ENCODE assay signal across 13 mouse cellular contexts in the genomic region with DNA sequence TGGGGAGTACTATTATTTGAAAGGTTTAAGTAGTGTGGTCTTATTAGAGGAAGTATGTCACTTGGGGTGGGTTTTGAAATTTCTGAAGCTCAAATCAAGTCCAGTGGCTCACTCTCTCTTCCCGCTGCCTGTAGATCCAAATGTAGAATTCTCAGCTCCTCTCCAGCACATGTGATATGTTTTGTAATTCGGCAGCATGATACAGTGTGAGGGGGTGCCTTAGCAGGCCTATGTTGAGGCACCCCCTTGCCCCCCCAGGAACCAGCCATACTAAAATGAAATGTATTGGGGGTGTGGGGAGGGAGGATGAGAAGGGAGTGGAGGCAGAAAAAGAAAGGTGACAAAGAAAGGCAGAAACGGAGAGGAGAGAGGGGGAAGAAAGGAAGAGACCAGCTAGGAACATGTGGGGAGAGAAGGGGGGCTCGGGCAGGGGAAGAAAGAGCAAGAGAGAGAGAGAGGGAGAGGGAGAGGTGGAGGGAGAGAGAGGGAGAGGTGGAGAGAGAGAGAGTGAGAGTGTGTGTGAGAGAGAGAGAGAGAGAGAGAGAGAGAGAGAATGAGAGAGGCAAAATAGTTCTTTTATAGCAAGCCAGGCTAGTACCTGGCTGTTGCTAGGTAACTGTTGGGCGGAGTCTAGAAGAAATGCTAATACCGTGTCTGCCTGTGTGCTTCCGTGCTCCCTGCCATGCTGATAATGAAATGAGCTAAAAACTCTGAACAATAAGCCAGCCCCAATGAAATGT.
DNase-seq lines count a peak whose midpoint lies in the region; ATAC-seq lines count a peak whose summit lies in the region.
"Had no signal": no experiment of that assay in that cellular context is flagged by ENCODE, and none has a peak within 500 bp of the region (broad histone marks: within the 10 kb centered on the region; RNA-seq: fewer than 3 reads in every experiment).

No protein-coding gene starts in this region.

- H3K27ac ChIP-seq in kidney, embryonic 16.5 days (ENCODE audit: low read length) = no peak overlapping the region
- no peak overlapping the region for H3K27ac ChIP-seq in embryonic facial prominence, embryonic 11.5 days (replicated peaks; ENCODE audit: low read depth, low read length)
- peak overlapping the region; percentile 61 for H3K27ac ChIP-seq in hindbrain, embryonic 13.5 days
- H3K27ac ChIP-seq in midbrain, embryonic 16.5 days (ENCODE audit: low read length) = peak overlapping the region; percentile 93
- H3K27ac ChIP-seq: embryonic facial prominence, embryonic 15.5 days had no signal

- H3K4me2 ChIP-seq in kidney, embryonic 16.5 days (replicated peaks; ENCODE audit: low read depth, low read length) = no peak overlapping the region
- H3K4me2 ChIP-seq in embryonic facial prominence, embryonic 11.5 days (ENCODE audit: low read depth, low read length) = no peak overlapping the region
- H3K4me2 ChIP-seq in hindbrain, embryonic 13.5 days = 0 out of 2 replicates have a peak overlapping the region, but pooled peaks have one; percentile 15
- H3K4me2 ChIP-seq in midbrain, embryonic 16.5 days (ENCODE audit: low read length) = peak overlapping the region; percentile 27
- H3K4me2 ChIP-seq: embryonic facial prominence, embryonic 15.5 days had no signal

- no peaks in the 10 kb centered on the region for H3K4me1 ChIP-seq in kidney, embryonic 16.5 days (ENCODE audit: insufficient read depth, low read length)
- H3K4me1 ChIP-seq in embryonic facial prominence, embryonic 11.5 days (ENCODE audit: control insufficient read depth, insufficient read depth, low read length) = no peaks in the 10 kb centered on the region
- H3K4me1 ChIP-seq in hindbrain, embryonic 13.5 days (replicated peaks) = peaks cover 18% of the 10 kb centered on the region
- peaks cover 14% of the 10 kb centered on the region for H3K4me1 ChIP-seq in midbrain, embryonic 16.5 days (ENCODE audit: control insufficient read depth, insufficient read depth, low read length)
- H3K4me1 ChIP-seq: embryonic facial prominence, embryonic 15.5 days had no signal

- no peak overlapping the region for H3K4me3 ChIP-seq in kidney, embryonic 16.5 days (ENCODE audit: low read length)
- H3K4me3 ChIP-seq in embryonic facial prominence, embryonic 11.5 days (ENCODE audit: low read depth, low read length) = no peak overlapping the region
- no peak overlapping the region for H3K4me3 ChIP-seq in hindbrain, embryonic 13.5 days
- H3K4me3 ChIP-seq in midbrain, embryonic 16.5 days (ENCODE audit: low read depth, low read length) = no peak overlapping the region
- H3K4me3 ChIP-seq: embryonic facial prominence, embryonic 15.5 days had no signal

- 42% methylated on average over 7 of the region's 7 CpGs for WGBS in kidney, embryonic 16.5 days
- WGBS in embryonic facial prominence, embryonic 11.5 days = 40% methylated on average over 7 of the region's 7 CpGs
- whole genome bisulfite sequencing in hindbrain, embryonic 13.5 days = 38% methylated on average over 7 of the region's 7 CpGs
- WGBS in midbrain, embryonic 16.5 days = 22% methylated on average over 7 of the region's 7 CpGs

- H3K9ac ChIP-seq in kidney, embryonic 16.5 days (replicated peaks; ENCODE audit: low read length) = no peak overlapping the region
- no peak overlapping the region for H3K9ac ChIP-seq in embryonic facial prominence, embryonic 11.5 days (replicated peaks; ENCODE audit: low read length)
- H3K9ac ChIP-seq in hindbrain, embryonic 13.5 days = no peak overlapping the region
- H3K9ac ChIP-seq in midbrain, embryonic 16.5 days (ENCODE audit: low read depth, low read length) = peak overlapping the region; percentile 41; the same call in 1 of the 2 replicates
- H3K9ac ChIP-seq: embryonic facial prominence, embryonic 15.5 days had no signal

- H3K27me3 ChIP-seq in kidney, embryonic 16.5 days (ENCODE audit: insufficient read depth, low read length) = no peaks in the 10 kb centered on the region
- no peaks in the 10 kb centered on the region for H3K27me3 ChIP-seq in embryonic facial prominence, embryonic 11.5 days (ENCODE audit: control insufficient read depth, insufficient read depth, low read length)
- H3K27me3 ChIP-seq in hindbrain, embryonic 13.5 days = no peaks in the 10 kb centered on the region
- H3K27me3 ChIP-seq in midbrain, embryonic 16.5 days (ENCODE audit: control insufficient read depth, insufficient read depth, low read depth, low read length) = no peaks in the 10 kb centered on the region
- H3K27me3 ChIP-seq: embryonic facial prominence, embryonic 15.5 days; Patski had no signal

- no peaks in the 10 kb centered on the region for H3K36me3 ChIP-seq in kidney, embryonic 16.5 days (ENCODE audit: insufficient read depth, low read length)
- H3K36me3 ChIP-seq in embryonic facial prominence, embryonic 11.5 days (replicated peaks; ENCODE audit: control insufficient read depth, insufficient read depth, low read depth, low read length) = no peaks in the 10 kb centered on the region
- H3K36me3 ChIP-seq in hindbrain, embryonic 13.5 days = no peaks in the 10 kb centered on the region
- no peaks in the 10 kb centered on the region for H3K36me3 ChIP-seq in midbrain, embryonic 16.5 days (ENCODE audit: control insufficient read depth, insufficient read depth, low read length)
- H3K36me3 ChIP-seq: embryonic facial prominence, embryonic 15.5 days had no signal

- H3K9me3 ChIP-seq in kidney, embryonic 16.5 days (ENCODE audit: low read length) = 0 out of 2 replicates have a peak, but pooled peaks cover 4% of the 10 kb centered on the region
- no peaks in the 10 kb centered on the region for H3K9me3 ChIP-seq in embryonic facial prominence, embryonic 11.5 days (replicated peaks; ENCODE audit: control insufficient read depth, low read length)
- H3K9me3 ChIP-seq in hindbrain, embryonic 13.5 days = no peaks in the 10 kb centered on the region
- H3K9me3 ChIP-seq in midbrain, embryonic 16.5 days (replicated peaks; ENCODE audit: control insufficient read depth, low read length, poor library complexity, severe bottlenecking) = no peaks in the 10 kb centered on the region
- H3K9me3 ChIP-seq: embryonic facial prominence, embryonic 15.5 days had no signal

- ATAC-seq in kidney, embryonic 16.5 days (ENCODE audit: low FRiP score, low TSS enrichment) = 0 out of 2 replicates have a peak, but pooled peaks have one; percentile 51
- ATAC-seq in embryonic facial prominence, embryonic 11.5 days (replicated peaks; ENCODE audit: insufficient number of reproducible peaks, low FRiP score, low TSS enrichment, low read depth) = peak; percentile 52; the same call in 1 of the 2 replicates
- ATAC-seq in hindbrain, embryonic 13.5 days (ENCODE audit: low FRiP score) = peak; percentile 91
- peak; percentile 97 for ATAC-seq in midbrain, embryonic 16.5 days
- ATAC-seq: Patski had no signal

- DNase-seq in kidney, postnatal 4 days = no peak
- peak; percentile 41 for DNase-seq in embryonic facial prominence, embryonic 11.5 days (ENCODE audit: low spot score)
- DNase-seq in frontal cortex, postnatal 36 days (ENCODE audit: low spot score in 2 of 2) = no peak
- no peak for DNase-seq in spleen, postnatal 36 days (ENCODE audit: low spot score in 2 of 2)
- DNase-seq in cerebellum, postnatal 36 days = no peak
- DNase-seq: heart, postnatal 14 days; kidney, postnatal 14 days; liver had no signal

Comparison
In these comparisons a context has a peak if more than half of its experiments do, and no peak if none do; other contexts are left out.
1. H3K27ac ChIP-seq: peak in hindbrain, embryonic 13.5 days (single experiment) and midbrain, embryonic 16.5 days (single experiment); none in kidney, embryonic 16.5 days (single experiment) and embryonic facial prominence, embryonic 11.5 days (single experiment).
2. H3K4me2 ChIP-seq: peak in hindbrain, embryonic 13.5 days (single experiment) and midbrain, embryonic 16.5 days (single experiment); none in kidney, embryonic 16.5 days (single experiment) and embryonic facial prominence, embryonic 11.5 days (single experiment).
3. Peak in every context shown above with its lines, with median percentiles within 50 percentile points of each other: ATAC-seq.